Mouse (Mus musculus) stomach, postnatal 0 days (tissue): Measurements from ENCODE around the gene Vta1. TPM values are rescaled to one million over a fixed set of nuclear protein-coding genes. Genes with fewer than 3 reads are reported as not detected.

Experiments
- ATAC-seq: fragments of 200-750 bp; cut with Nextera tagmentation; 2 replicates; pipeline ENCODE4 v1.8.0; 2017; ENCODE audit not compliant: low FRiP score, low TSS enrichment
- DNase-seq: peaks from one replicate; pipeline ENCODE4 v3.0.0-alpha.2; 2016; ENCODE audit warnings: low spot score
- H3K27ac ChIP-seq: fragments of 300-500 bp; sonication (generic); replicated peaks from 2 replicates; pipeline ENCODE4 v1.5.1; 2014; ENCODE audit warnings: mild to moderate bottlenecking, control low read depth
- H3K27me3 ChIP-seq: fragments of 300-500 bp; sonication (generic); 2 replicates; pipeline ENCODE4 v1.6.1; 2014; ENCODE audit warnings: low read length; ENCODE audit not compliant: control insufficient read depth, insufficient read depth
- H3K36me3 ChIP-seq: fragments of 300-500 bp; sonication (generic); 2 replicates; pipeline ENCODE4 v1.6.1; 2014; ENCODE audit warnings: low read length, mixed read lengths; ENCODE audit not compliant: control insufficient read depth, insufficient read depth
- H3K4me1 ChIP-seq: fragments of 300-500 bp; sonication (generic); replicated peaks from 2 replicates; pipeline ENCODE4 v1.6.1; 2014; ENCODE audit warnings: antibody characterized with exemption; ENCODE audit not compliant: control insufficient read depth, insufficient read depth
- H3K4me2 ChIP-seq: fragments of 300-500 bp; sonication (generic); replicated peaks from 2 replicates; pipeline ENCODE4 v1.6.1; 2014; ENCODE audit warnings: low read depth, mild to moderate bottlenecking, control low read depth, moderate library complexity
- H3K4me3 ChIP-seq: fragments of 300-500 bp; sonication (generic); 2 replicates; pipeline ENCODE4 v1.5.1; 2014; ENCODE audit warnings: low read depth, low read length, control low read depth
- H3K9ac ChIP-seq: fragments of 300-500 bp; sonication (generic); 2 replicates; pipeline ENCODE4 v1.6.1; 2014; ENCODE audit warnings: mild to moderate bottlenecking, low read length, control low read depth, mixed read lengths
- H3K9me3 ChIP-seq: fragments of 300-500 bp; sonication (generic); 2 replicates; pipeline ENCODE4 v1.6.1; 2016; ENCODE audit warnings: low read length; ENCODE audit not compliant: control insufficient read depth
- CTCF ChIP-seq: IDR thresholded peaks from 2 replicates; pipeline ENCODE4 v1.5.1; 2016; ENCODE audit warnings: antibody characterized with exemption, low read depth, mild to moderate bottlenecking, moderate library complexity
- EP300 ChIP-seq: optimal IDR thresholded peaks from 2 replicates; pipeline ENCODE3; 2016; ENCODE audit warnings: antibody characterized with exemption
- WGBS: fragments of 180-500 bp; shearing (Covaris S2); extraction: QIAGEN DNeasy Blood & Tissue Kit; methylation state at CpG from one replicate; pipeline ENCODE4 v1.1.7; 2014; 5-methylcytosine and 5-hydroxymethylcytosine counted together
- polyA plus RNA-seq: library from polyadenylated mRNA; unstranded; fragments of >200 nt; fragmentation: Nextera tagmentation; extraction: Ambion mirVana; gene quantifications from 2 replicates; pipeline ENCODE4 v1.2.1, GENCODE M21; 2015

Vta1 gene
- polyA plus RNA-seq, 1 experiment from 2014 or later: 87.5 TPM

DNA sequence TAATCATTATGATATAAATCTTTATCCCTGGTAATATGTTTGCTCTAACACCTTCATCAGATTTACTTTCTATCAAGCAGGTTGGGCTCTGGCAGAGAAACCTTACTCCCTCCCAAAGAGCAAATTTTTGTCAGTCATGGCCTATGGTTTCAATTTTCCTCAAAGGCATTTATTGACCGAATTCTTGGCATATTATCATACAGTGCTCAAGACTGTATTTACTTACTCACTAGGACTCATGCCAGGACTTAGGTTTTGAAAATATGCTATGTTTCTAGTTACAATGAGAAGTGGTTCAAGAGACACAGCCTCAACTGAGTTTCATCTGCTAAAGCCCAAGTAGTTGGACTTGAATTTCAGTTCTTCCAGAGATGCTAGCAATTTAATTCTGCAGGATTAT is 65.7 kb downstream of the Vta1 start:
- Histone ChIP-seq H3K27me3 (no peaks in the 10 kb centered on the region), H3K36me3 (no peaks in the 10 kb centered on the region), H3K4me2 (no peak overlapping the region), H3K9ac (no peak overlapping the region), H3K4me1 (no peaks in the 10 kb centered on the region), H3K9me3 (no peaks in the 10 kb centered on the region), H3K4me3 (no peak overlapping the region), H3K27ac (no peak overlapping the region)
- WGBS: 32% methylated on average over 1 of the region's 1 CpGs
- ATAC-seq: no peak
- TF ChIP-seq CTCF: no peak
- no peak for TF ChIP-seq EP300
- DNase-seq: no peak

DNA sequence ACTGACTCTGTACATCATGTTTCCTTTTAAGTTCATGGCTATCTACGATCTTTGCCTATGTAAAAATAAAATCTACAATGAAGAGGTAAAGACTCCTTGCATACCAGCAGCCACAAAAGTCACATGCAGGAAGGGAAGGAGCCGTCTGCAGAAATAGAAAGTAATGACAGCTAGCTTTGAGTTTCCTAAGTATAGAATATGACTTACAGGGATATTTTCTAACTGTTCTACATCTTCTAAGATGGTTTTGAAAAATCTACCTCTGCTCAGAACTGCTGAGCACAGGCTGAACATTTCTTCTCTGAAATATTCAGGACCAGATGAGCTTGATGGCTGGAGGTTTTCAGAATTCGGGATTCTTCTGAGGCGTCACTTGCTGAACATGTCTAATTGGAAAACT is 66.3 kb downstream of the Vta1 start:
- Histone ChIP-seq H3K27ac (no peak overlapping the region), H3K4me1 (no peaks in the 10 kb centered on the region), H3K36me3 (no peaks in the 10 kb centered on the region), H3K4me2 (no peak overlapping the region), H3K27me3 (no peaks in the 10 kb centered on the region), H3K9ac (no peak overlapping the region), H3K9me3 (no peaks in the 10 kb centered on the region), H3K4me3 (no peak overlapping the region)
- WGBS: 90% methylated on average over 4 of the region's 4 CpGs
- TF ChIP-seq EP300: no peak
- no peak for TF ChIP-seq CTCF
- DNase-seq (no peak), ATAC-seq (no peak)

DNA sequence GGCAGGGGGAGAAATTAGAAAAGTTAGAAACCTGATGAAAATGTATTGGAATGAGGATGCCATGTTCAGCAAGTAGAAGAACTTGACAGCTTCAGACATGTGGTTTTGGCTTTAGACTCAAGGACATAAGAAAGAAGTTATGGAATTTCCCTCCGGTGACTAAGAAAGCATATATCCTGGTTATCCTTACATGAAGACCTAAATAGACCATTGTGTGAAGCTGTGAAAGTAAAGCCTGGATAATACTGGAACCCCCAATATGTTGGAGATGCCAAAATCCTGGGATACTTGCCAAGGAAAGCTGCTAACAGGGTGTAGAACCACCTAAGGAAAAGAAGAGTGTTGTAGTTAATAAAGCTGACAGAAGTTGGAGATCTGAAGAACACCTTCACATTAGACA is 79.7 kb downstream of the Vta1 start:
- no peak overlapping the region for H3K27ac ChIP-seq
- H3K9ac ChIP-seq: no peak overlapping the region
- no peaks in the 10 kb centered on the region for H3K4me1 ChIP-seq
- H3K9me3 ChIP-seq: no peaks in the 10 kb centered on the region
- DNase-seq: no peak
- TF ChIP-seq CTCF: no peak
- no peak for TF ChIP-seq EP300
- 91% methylated on average over 1 of the region's 1 CpGs for WGBS
- ATAC-seq: no peak
- no peaks in the 10 kb centered on the region for H3K36me3 ChIP-seq
- no peaks in the 10 kb centered on the region for H3K27me3 ChIP-seq
- no peak overlapping the region for H3K4me2 ChIP-seq
- H3K4me3 ChIP-seq: no peak overlapping the region

DNA sequence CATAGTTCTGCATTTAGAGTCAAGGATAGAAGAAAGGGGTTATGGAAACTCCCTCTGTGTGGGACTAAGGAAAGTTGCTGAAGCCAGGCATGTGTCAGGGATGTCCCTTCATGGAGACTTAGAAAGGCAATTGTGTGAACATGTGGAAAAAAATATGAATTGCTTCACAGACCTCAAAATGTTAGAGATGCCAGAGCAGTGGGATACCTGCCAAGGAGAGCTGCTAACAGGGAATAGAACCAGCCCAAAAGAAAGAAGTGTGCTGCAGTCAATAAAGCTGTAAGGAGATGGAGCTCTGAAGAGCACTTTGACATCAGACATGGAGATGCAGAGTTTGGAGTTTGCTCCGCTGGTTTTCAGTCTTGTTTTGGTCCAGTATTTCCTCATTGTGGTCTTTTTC is 86.2 kb downstream of the Vta1 start:
- H3K27me3 ChIP-seq: no peaks in the 10 kb centered on the region
- no peak for DNase-seq
- no peaks in the 10 kb centered on the region for H3K36me3 ChIP-seq
- TF ChIP-seq EP300 (no peak), CTCF (no peak)
- no peak overlapping the region for H3K4me3 ChIP-seq
- 86% methylated on average over 1 of the region's 1 CpGs for WGBS
- H3K4me1 ChIP-seq: no peaks in the 10 kb centered on the region
- no peaks in the 10 kb centered on the region for H3K9me3 ChIP-seq
- no peak for ATAC-seq
- no peak overlapping the region for H3K27ac ChIP-seq
- H3K4me2 ChIP-seq: no peak overlapping the region
- no peak overlapping the region for H3K9ac ChIP-seq

DNA sequence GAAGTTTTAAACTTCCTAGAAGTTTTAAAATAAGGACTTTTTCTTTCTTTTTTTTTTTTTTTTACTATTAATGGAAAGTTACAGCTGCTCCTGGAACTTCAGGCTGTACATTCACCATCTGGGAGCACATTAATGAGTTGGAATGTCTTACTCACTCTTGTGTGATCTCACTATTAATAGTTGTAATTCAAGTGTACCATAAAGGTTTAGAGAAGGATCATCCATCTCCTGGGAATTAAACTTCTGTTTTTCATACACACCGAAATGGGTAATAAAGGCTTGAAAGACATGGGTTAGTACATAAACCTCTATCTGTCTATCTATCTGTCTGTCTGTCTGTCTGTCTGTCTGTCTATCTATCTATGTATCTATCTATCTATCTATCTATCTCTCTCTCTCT is 87.1 kb downstream of the Vta1 start:
- H3K36me3 ChIP-seq: no peaks in the 10 kb centered on the region
- whole genome bisulfite sequencing: 74% methylated on average over 1 of the region's 1 CpGs
- TF ChIP-seq CTCF (no peak), EP300 (no peak)
- H3K27ac ChIP-seq: no peak overlapping the region
- no peaks in the 10 kb centered on the region for H3K27me3 ChIP-seq
- H3K4me1 ChIP-seq: no peaks in the 10 kb centered on the region
- ATAC-seq: no peak
- DNase-seq: no peak
- H3K4me3 ChIP-seq: no peak overlapping the region
- H3K9me3 ChIP-seq: no peaks in the 10 kb centered on the region
- no peak overlapping the region for H3K9ac ChIP-seq
- H3K4me2 ChIP-seq: no peak overlapping the region

DNA sequence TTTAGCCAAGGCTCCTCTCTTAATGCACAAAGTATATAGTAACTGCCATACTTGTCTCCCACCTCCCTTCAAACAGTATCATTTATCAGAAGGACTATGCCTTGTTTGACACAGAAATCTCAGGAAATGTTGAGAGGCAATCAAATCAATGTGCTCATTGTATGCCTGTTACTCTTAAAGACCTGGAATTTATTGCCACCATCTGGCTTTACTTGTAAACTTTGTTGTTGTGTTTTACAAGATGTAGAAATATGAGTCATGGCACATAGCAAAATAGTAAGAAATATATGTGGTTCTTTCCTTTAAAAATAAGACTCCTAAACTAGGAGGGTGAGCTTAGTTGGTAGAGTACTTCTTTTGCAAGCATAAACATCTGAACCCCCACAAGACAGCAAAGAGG is 89.9 kb downstream of the Vta1 start:
- Histone ChIP-seq H3K9me3 (no peaks in the 10 kb centered on the region), H3K4me1 (no peaks in the 10 kb centered on the region), H3K4me3 (no peak overlapping the region), H3K4me2 (no peak overlapping the region), H3K9ac (no peak overlapping the region), H3K36me3 (no peaks in the 10 kb centered on the region), H3K27me3 (no peaks in the 10 kb centered on the region), H3K27ac (no peak overlapping the region)
- TF ChIP-seq EP300 (no peak), CTCF (no peak)
- DNase-seq: no peak
- no peak for ATAC-seq
